Mouse (Mus musculus): Measurements from ENCODE around the gene Tmc5.

- TF ChIP-seq MAFK (IDR thresholded peaks at IDR 0.05; ENCODE audit: insufficient read depth, low read depth, low read length) = no peak
- no peak for TF ChIP-seq CHD2 (IDR thresholded peaks at IDR 0.05; ENCODE audit: low read depth, low read length)
- TF ChIP-seq ZNF384 (IDR thresholded peaks at IDR 0.05; ENCODE audit: low read depth, low read length) = no peak
These were observed 108.2 kb downstream of the Tmc5 start, which contains the start of gene Gde1 for GRCm38 (mm10) chr7:118705101-118705961.
